Comparison of ENCODE assay signal across 1 mouse cellular context in the genomic region with DNA sequence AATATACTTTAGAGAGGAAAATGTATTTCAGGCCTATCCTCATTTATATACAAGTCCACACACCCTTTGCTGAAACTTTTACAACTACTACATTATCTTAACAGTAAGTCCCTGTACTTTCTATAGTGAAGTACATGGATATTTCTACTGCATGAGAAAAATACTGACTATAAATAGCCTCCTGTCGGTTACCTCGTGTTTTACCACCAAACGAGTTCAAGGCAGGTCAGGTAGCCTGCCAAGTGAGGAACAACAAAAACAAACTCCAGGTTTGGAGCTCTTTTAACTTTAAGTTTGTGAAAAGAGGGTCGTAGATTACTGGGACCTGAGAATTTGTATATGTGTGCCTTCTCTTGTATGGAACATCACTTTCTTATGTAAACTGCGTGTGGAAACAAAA.
TF ChIP-seq lines count a peak whose summit lies in the region.

No protein-coding gene starts in this region.

TF ChIP-seq in CH12.LX, 34 proteins besides CTCF, POLR2A, EP300 and RAD21:
- TF ChIP-seq MEF2A (IDR thresholded peaks at IDR 0.05; ENCODE audit: borderline replicate concordance, low read depth, low read length) (peak; percentile 57; the same call in 1 of the 2 replicates), MXI1 (IDR thresholded peaks at IDR 0.05; ENCODE audit: low read depth, low read length) (no peak), TBP (conservative IDR thresholded peaks at IDR 0.05; ENCODE audit: low read depth, low read length) (no peak), GABPA (IDR thresholded peaks at IDR 0.05; ENCODE audit: insufficient replicate concordance, low read depth, low read length) (no peak), USF1 (IDR thresholded peaks at IDR 0.05; ENCODE audit: low read depth, low read length) (no peak), USF2 (conservative IDR thresholded peaks at IDR 0.05; ENCODE audit: low read depth, low read length) (no peak), BHLHE40 (IDR thresholded peaks at IDR 0.05; ENCODE audit: low read depth, low read length) (no peak), MAFK (IDR thresholded peaks at IDR 0.05; ENCODE audit: insufficient replicate concordance, low read length) (no peak), ELF1 (IDR thresholded peaks at IDR 0.05; ENCODE audit: low read depth, low read length) (no peak), MAX (IDR thresholded peaks at IDR 0.05; ENCODE audit: low read length) (0 out of 2 replicates have a peak, but pooled peaks have one; percentile 14), ZMIZ1 (IDR thresholded peaks at IDR 0.05; ENCODE audit: low read depth, low read length) (no peak), ZC3H11A (IDR thresholded peaks at IDR 0.05; ENCODE audit: low read depth, low read length) (no peak)
TF ChIP-seq in CH12.LX: peak in this region for 2.
